In genomic region chr19:46785633-46786032, GRCm38 (mm10) we compare ENCODE assay signal across 12 mouse cellular contexts.
"Had no signal": no experiment of that assay in that cellular context is flagged by ENCODE, and none has a peak within 500 bp of the region (broad histone marks: within the 10 kb centered on the region; RNA-seq: fewer than 3 reads in every experiment).

No protein-coding gene starts in this region.

- DNase-seq: gastrocnemius, postnatal 14 days; gastrocnemius, postnatal 36 days; heart, postnatal 10 days; heart, postnatal 4 days; kidney, adult 11 months; kidney, postnatal 14 days; kidney, postnatal 36 days; layer of hippocampus, adult 9-11 months; layer of hippocampus, postnatal 36 days; left cerebral cortex, postnatal 4 days had no signal

- ATAC-seq: hindbrain, postnatal 0 days; liver, embryonic 12.5 days had no signal
